Mouse (Mus musculus) spleen, adult 2 months (tissue): ENCODE measurements at regions not wholly inside any gene's neighbourhood (a gene's known extent, or its start where the extent isn't known, plus 50 kb on each side); places are given as distances from the start of the nearest gene placed in this dataset.

ENCODE experiments used
- DNase-seq, 2 experiments: peaks; one replicate each; pipeline versions ENCODE4 v3.0.0 to v3.0.0-alpha.2; 2012 to 2021; ENCODE audit warnings: low spot score in 2 of 2, low read depth in 1 of 2
- H3K27ac ChIP-seq: fragments of 200-500 bp; 2 replicates; pipeline ENCODE4 v1.5.1; 2012; ENCODE audit warnings: low read length, inconsistent platforms; ENCODE audit not compliant: insufficient read depth
- H3K27me3 ChIP-seq: fragments of 200-500 bp; 2 replicates; pipeline ENCODE4 v1.6.1; 2012; ENCODE audit warnings: mild to moderate bottlenecking, moderate library complexity, low read length, inconsistent platforms; ENCODE audit not compliant: control insufficient read depth, insufficient read depth
- H3K36me3 ChIP-seq: fragments of 200-500 bp; 2 replicates; pipeline ENCODE4 v1.6.1; 2012; ENCODE audit warnings: mild to moderate bottlenecking, low read length, inconsistent platforms; ENCODE audit not compliant: control insufficient read depth, insufficient read depth
- H3K4me1 ChIP-seq: fragments of 200-500 bp; 2 replicates; pipeline ENCODE4 v1.6.1; 2011; ENCODE audit warnings: inconsistent platforms; ENCODE audit not compliant: control insufficient read depth, insufficient read depth, insufficient read length
- H3K4me3 ChIP-seq: fragments of 200-500 bp; 2 replicates; pipeline ENCODE4 v1.5.1; 2011; ENCODE audit warnings: mild to moderate bottlenecking, inconsistent platforms; ENCODE audit not compliant: insufficient read depth, insufficient read length; ENCODE audit errors: extremely low read depth
- CTCF ChIP-seq: fragments of 200-500 bp; IDR thresholded peaks from 2 replicates; pipeline ENCODE4 v1.5.1; 2011; ENCODE audit warnings: mild to moderate bottlenecking, inconsistent platforms; ENCODE audit not compliant: insufficient read depth, insufficient read length, insufficient replicate concordance; ENCODE audit errors: extremely low read depth
- POLR2A ChIP-seq: fragments of 200-500 bp; IDR thresholded peaks from 2 replicates; pipeline ENCODE4 v1.6.1; 2011; ENCODE audit warnings: low read depth, low read length, inconsistent platforms
- WGBS: fragments of 180-500 bp; shearing (Covaris S2); methylation state at CpG from one replicate; pipeline ENCODE4 v1.1.7; 2018; 5-methylcytosine and 5-hydroxymethylcytosine counted together

GRCm38 (mm10) chr5:52258075-52258474 lies 67.8 kb upstream of the Dhx15 start:
- H3K27me3 ChIP-seq, result no peaks in the 10 kb centered on the region
- TF ChIP-seq CTCF (no peak), POLR2A (no peak)
- no peak overlapping the region for H3K4me3 ChIP-seq
- 88% methylated on average over 2 of the region's 2 CpGs for WGBS
- H3K27ac ChIP-seq, result no peak overlapping the region
- no peaks in the 10 kb centered on the region for H3K4me1 ChIP-seq
- no peak for DNase-seq
- no peaks in the 10 kb centered on the region for H3K36me3 ChIP-seq

GRCm38 (mm10) chr5:52254602-52255071 lies 64.3 kb upstream of the Dhx15 start:
- 84% methylated on average over 14 of the region's 14 CpGs for WGBS
- Histone ChIP-seq H3K4me1 (no peaks in the 10 kb centered on the region), H3K27me3 (no peaks in the 10 kb centered on the region), H3K36me3 (no peaks in the 10 kb centered on the region), H3K27ac (no peak overlapping the region), H3K4me3 (no peak overlapping the region)
- DNase-seq, result no peak
- TF ChIP-seq POLR2A, result no peak
- no peak for TF ChIP-seq CTCF

- H3K4me3 ChIP-seq, result no peak overlapping the region
- no peaks in the 10 kb centered on the region for H3K36me3 ChIP-seq
- H3K4me1 ChIP-seq, result no peaks in the 10 kb centered on the region
- TF ChIP-seq CTCF (no peak), POLR2A (no peak)
- H3K27me3 ChIP-seq, result no peaks in the 10 kb centered on the region
- no peak for DNase-seq
- H3K27ac ChIP-seq, result no peak overlapping the region
- 28% methylated on average over 7 of the region's 7 CpGs for WGBS
Measured at GRCm38 (mm10) chr5:52249804-52250203, 59.5 kb upstream of the Dhx15 start.

GRCm38 (mm10) chr5:52243931-52244330 lies 53.6 kb upstream of the Dhx15 start:
- H3K27ac ChIP-seq, result no peak overlapping the region

GRCm38 (mm10) chr5:52242414-52242813 lies 52.1 kb upstream of the Dhx15 start:
- Histone ChIP-seq H3K36me3 (no peaks in the 10 kb centered on the region), H3K27me3 (no peaks in the 10 kb centered on the region), H3K4me3 (no peak overlapping the region), H3K27ac (no peak overlapping the region), H3K4me1 (no peaks in the 10 kb centered on the region)
- TF ChIP-seq CTCF, result no peak
- no peak for TF ChIP-seq POLR2A
- 88% methylated on average over 2 of the region's 2 CpGs for WGBS
- DNase-seq, result no peak

More at GRCm38 (mm10) chr5:52243931-52244330, 53.6 kb upstream of the Dhx15 start:
- Histone ChIP-seq H3K4me3 (no peak overlapping the region), H3K36me3 (no peaks in the 10 kb centered on the region), H3K4me1 (no peaks in the 10 kb centered on the region), H3K27me3 (no peaks in the 10 kb centered on the region)
- WGBS, result 92% methylated on average over 4 of the region's 4 CpGs
- no peak for DNase-seq
- no peak for TF ChIP-seq CTCF
- no peak for TF ChIP-seq POLR2A

- no peaks in the 10 kb centered on the region for H3K4me1 ChIP-seq
- no peak overlapping the region for H3K27ac ChIP-seq
- H3K36me3 ChIP-seq, result no peaks in the 10 kb centered on the region
- TF ChIP-seq CTCF (peak; percentile 21; the same call in 1 of the 2 replicates), POLR2A (no peak)
- DNase-seq, result peak in 1 of 2 experiments; percentile 6
- H3K4me3 ChIP-seq, result no peak overlapping the region
- no peaks in the 10 kb centered on the region for H3K27me3 ChIP-seq
- WGBS, result 19% methylated on average over 2 of the region's 2 CpGs
Measured at GRCm38 (mm10) chr5:52240540-52240939, 50.2 kb upstream of the Dhx15 start.
